8 mouse cellular contexts compared by ENCODE assay signal in the genomic region with DNA sequence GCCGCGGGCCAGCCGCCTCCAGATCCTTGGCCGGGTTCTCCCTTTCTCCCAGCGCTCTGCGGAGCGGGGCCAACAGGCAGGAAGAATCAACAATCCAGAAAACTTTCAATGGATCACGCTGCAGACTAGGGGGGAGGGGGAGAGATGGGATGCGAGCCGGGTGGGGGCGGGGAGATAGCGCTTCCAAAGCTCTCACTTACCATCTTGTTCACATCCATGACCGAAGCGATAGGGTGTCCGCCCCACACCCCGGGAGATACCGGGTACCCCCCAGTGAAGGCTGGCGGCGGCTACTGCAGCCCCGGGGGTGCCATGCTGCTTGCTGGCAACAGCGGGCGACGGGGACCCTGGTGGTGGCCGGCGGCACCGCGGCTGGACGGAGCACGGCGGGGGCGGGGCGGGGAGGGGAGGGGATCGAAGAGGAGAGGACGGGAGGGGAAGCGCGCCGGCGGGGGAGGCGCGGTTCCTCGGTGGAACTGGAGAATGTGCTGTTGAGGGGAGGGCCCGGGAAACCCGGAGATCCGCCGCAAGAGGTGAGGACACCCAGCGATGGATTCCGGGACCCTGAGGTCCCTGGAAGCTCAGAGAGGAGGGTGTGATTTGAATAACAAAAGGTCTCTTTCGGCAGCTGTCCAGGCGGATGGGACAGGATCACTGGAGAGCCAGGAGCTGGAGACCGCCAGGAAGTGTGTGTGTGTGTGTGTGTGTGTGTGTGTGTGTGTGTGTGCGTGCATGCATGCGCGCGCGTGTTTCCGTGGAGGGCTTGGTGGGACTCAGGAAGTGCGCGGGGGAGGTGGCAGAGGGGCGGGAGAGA. TPM values are rescaled to one million over a fixed set of nuclear protein-coding genes. Genes with fewer than 3 reads are reported as not detected.
A peak's percentile ranks its signal among the peaks of the same experiment; 100 is the strongest.
DNase-seq lines count a peak whose midpoint lies in the region; ATAC-seq and TF ChIP-seq lines count a peak whose summit lies in the region.

No protein-coding gene starts in this region.

- intact Hi-C loops in heart, postnatal 10 days (cut with DNase I), result loop anchor here (2.0 kb wide), 1 partner anchor 22 kb away; no protein-coding TSS in a partner anchor

- no peak overlapping the region for H3K27ac ChIP-seq in CH12.LX (ENCODE audit: insufficient read depth, low read depth)
- peak overlapping the region; percentile 95 for H3K27ac ChIP-seq in forebrain, embryonic 14.5 days (ENCODE audit: low read depth, low read length)
- no peak overlapping the region for H3K27ac ChIP-seq in liver, embryonic 16.5 days (ENCODE audit: low read length)
- H3K27ac ChIP-seq in neural tube, embryonic 11.5 days (ENCODE audit: low read depth, low read length), result peak overlapping the region; percentile 94
- H3K27ac ChIP-seq in stomach, embryonic 15.5 days, result peak overlapping the region; percentile 87

- H3K79me2 ChIP-seq in CH12.LX (replicated peaks; ENCODE audit: control insufficient read depth, extremely low read depth, insufficient read depth, poor library complexity, severe bottlenecking), result no peaks in the 10 kb centered on the region

- H3K27me3 ChIP-seq in CH12.LX (replicated peaks), result peaks cover 20% of the 10 kb centered on the region
- H3K27me3 ChIP-seq in forebrain, embryonic 14.5 days (replicated peaks; ENCODE audit: control insufficient read depth, insufficient read depth, low read length), result no peaks in the 10 kb centered on the region
- peaks cover 25% of the 10 kb centered on the region for H3K27me3 ChIP-seq in liver, embryonic 16.5 days (ENCODE audit: control insufficient read depth, insufficient read depth, low read depth, low read length)
- no peaks in the 10 kb centered on the region for H3K27me3 ChIP-seq in neural tube, embryonic 11.5 days (ENCODE audit: control insufficient read depth, insufficient read depth, low read length)
- no peaks in the 10 kb centered on the region for H3K27me3 ChIP-seq in stomach, embryonic 15.5 days (replicated peaks)

- H3K4me2 ChIP-seq in CH12.LX (ENCODE audit: insufficient read depth, low read depth, poor library complexity, severe bottlenecking), result peak overlapping the region; percentile 95
- peak overlapping the region; percentile 78 for H3K4me2 ChIP-seq in forebrain, embryonic 14.5 days (ENCODE audit: low read length)
- H3K4me2 ChIP-seq in liver, embryonic 16.5 days (ENCODE audit: low read depth, low read length), result peak overlapping the region; percentile 72
- H3K4me2 ChIP-seq in neural tube, embryonic 11.5 days (ENCODE audit: low read depth), result peak overlapping the region; percentile 89
- H3K4me2 ChIP-seq in stomach, embryonic 15.5 days, result peak overlapping the region; percentile 85

- TF ChIP-seq CTCF in CH12.LX (conservative IDR thresholded peaks at IDR 0.05 in 1 of 2, IDR thresholded peaks at IDR 0.05 in 1 of 2; ENCODE audit: low read depth in 2 of 2, low read length in 2 of 2), result peak in 1 of 2 experiments; percentile 50; a peak in 2 of 4 replicates
- peak; percentile 55; the same call in 1 of the 2 replicates for TF ChIP-seq CTCF in brain, embryonic 14.5 days (IDR thresholded peaks at IDR 0.05; ENCODE audit: borderline replicate concordance, extremely low read depth, insufficient read depth, insufficient read length)

- under 1% methylated on average over 49 of the region's 59 CpGs for WGBS in forebrain, embryonic 14.5 days
- WGBS in liver, embryonic 16.5 days (ENCODE audit: insufficient replicate concordance), result under 1% methylated on average over 51 of the region's 59 CpGs
- under 1% methylated on average over 33 of the region's 59 CpGs for WGBS in neural tube, embryonic 11.5 days
- WGBS in stomach, embryonic 15.5 days, result under 1% methylated on average over 58 of the region's 59 CpGs

- peak; percentile 11 for TF ChIP-seq RAD21 in CH12.LX (IDR thresholded peaks at IDR 0.05; ENCODE audit: low read depth, low read length)

- H3K9ac ChIP-seq in CH12.LX (ENCODE audit: insufficient read depth, low read depth), result peak overlapping the region; percentile 49
- peak overlapping the region; percentile 73 for H3K9ac ChIP-seq in forebrain, embryonic 14.5 days (ENCODE audit: low read length)
- peak overlapping the region; percentile 33; the same call in 1 of the 2 replicates for H3K9ac ChIP-seq in liver, embryonic 16.5 days (ENCODE audit: low read depth, low read length)
- peak overlapping the region; percentile 71 for H3K9ac ChIP-seq in neural tube, embryonic 11.5 days (ENCODE audit: low read length)
- peak overlapping the region; percentile 69; the same call in 1 of the 2 replicates for H3K9ac ChIP-seq in stomach, embryonic 15.5 days

- peak; percentile 51 for DNase-seq in CH12.LX (ENCODE audit: extremely low read depth)
- peak; percentile 94 for DNase-seq in brain, embryonic 14.5 days (ENCODE audit: low read depth)
- peak; percentile 89 for DNase-seq in forebrain, embryonic 14.5 days (ENCODE audit: low spot score)
- DNase-seq in heart, postnatal 10 days, result peak; percentile 82 to 83
- peak; percentile 89 to 93 for DNase-seq in kidney, postnatal 4 days
- peak; percentile 90 for DNase-seq in neural tube, embryonic 11.5 days (ENCODE audit: low spot score)

- in situ Hi-C loops in CH12.LX (cut with MboI; ENCODE audit: low pct_ligation_motif_present, low pct_unique_long_range_greater_than_20kb, low sequenced_read_pairs), result no loop called here

- H3K36me3 ChIP-seq in CH12.LX (replicated peaks in 1 of 2; ENCODE audit: control insufficient read depth in 1 of 2, insufficient read depth in 1 of 2, low read length in 1 of 2), result no peaks in the 10 kb centered on the region
- 0 out of 2 replicates have a peak, but pooled peaks cover 3% of the 10 kb centered on the region for H3K36me3 ChIP-seq in forebrain, embryonic 14.5 days (ENCODE audit: control insufficient read depth, insufficient read depth, low read length)
- H3K36me3 ChIP-seq in liver, embryonic 16.5 days (ENCODE audit: control insufficient read depth, insufficient read depth), result no peaks in the 10 kb centered on the region
- no peaks in the 10 kb centered on the region for H3K36me3 ChIP-seq in neural tube, embryonic 11.5 days (ENCODE audit: control insufficient read depth, insufficient read depth, low read length)
- H3K36me3 ChIP-seq in stomach, embryonic 15.5 days, result no peaks in the 10 kb centered on the region

- peaks cover 0 to 17% of the 10 kb centered on the region in 2 experiments; a peak in 2 of 4 replicates for H3K4me1 ChIP-seq in CH12.LX (ENCODE audit: control insufficient read depth in 1 of 2, insufficient read depth in 2 of 2)
- H3K4me1 ChIP-seq in forebrain, embryonic 14.5 days (ENCODE audit: control insufficient read depth, insufficient read depth, low read length), result peaks cover 11% of the 10 kb centered on the region
- H3K4me1 ChIP-seq in liver, embryonic 16.5 days (ENCODE audit: control insufficient read depth, low read depth, low read length), result no peaks in the 10 kb centered on the region
- peaks cover 12% of the 10 kb centered on the region for H3K4me1 ChIP-seq in neural tube, embryonic 11.5 days (ENCODE audit: control insufficient read depth, insufficient read depth, low read length)
- peaks cover 14% of the 10 kb centered on the region; the same call in 1 of the 2 replicates for H3K4me1 ChIP-seq in stomach, embryonic 15.5 days

- ATAC-seq in forebrain, embryonic 14.5 days, result peak; percentile 83
- peak; percentile 61 for ATAC-seq in liver, embryonic 16.5 days (ENCODE audit: low read depth)
- peak; percentile 80 for ATAC-seq in neural tube, embryonic 11.5 days (ENCODE audit: insufficient read depth, low FRiP score, low TSS enrichment)
- peak; percentile 82 for ATAC-seq in stomach, embryonic 15.5 days (ENCODE audit: insufficient read depth, low FRiP score, low read depth)

- dilution Hi-C loops in CH12.LX (cut with MboI; ENCODE audit: extremely low pct_ligation_motif_present, extremely low pct_unique_long_range_greater_than_20kb, low sequenced_read_pairs), result no loop called here

- H3K4me3 ChIP-seq in CH12.LX (replicated peaks in 1 of 3; ENCODE audit: low read depth in 2 of 3, low read length in 2 of 3, poor library complexity in 1 of 3), result peak overlapping the region; percentile 46 to 61 (median 49)
- H3K4me3 ChIP-seq in forebrain, embryonic 14.5 days (ENCODE audit: low read depth, low read length), result peak overlapping the region; percentile 50
- H3K4me3 ChIP-seq in liver, embryonic 16.5 days (ENCODE audit: low read depth, low read length), result peak overlapping the region; percentile 57
- peak overlapping the region; percentile 63 for H3K4me3 ChIP-seq in neural tube, embryonic 11.5 days (ENCODE audit: low read depth, low read length)
- H3K4me3 ChIP-seq in stomach, embryonic 15.5 days (replicated peaks), result peak overlapping the region; percentile 65

- no peak for TF ChIP-seq EP300 in CH12.LX (IDR thresholded peaks at IDR 0.05; ENCODE audit: low read length)

- no peak; the same call in 1 of the 2 replicates for TF ChIP-seq POLR2A in CH12.LX (IDR thresholded peaks at IDR 0.05; ENCODE audit: low read depth, low read length)
- peak; percentile 34; the same call in 1 of the 2 replicates for TF ChIP-seq POLR2A in brain, embryonic 14.5 days (IDR thresholded peaks at IDR 0.05; ENCODE audit: borderline replicate concordance, extremely low read depth, insufficient read depth, insufficient read length, poor library complexity, severe bottlenecking)

- peaks cover 6% of the 10 kb centered on the region for H3K9me3 ChIP-seq in CH12.LX (replicated peaks; ENCODE audit: low read length)
- H3K9me3 ChIP-seq in forebrain, embryonic 14.5 days (replicated peaks; ENCODE audit: control insufficient read depth, low read length), result no peaks in the 10 kb centered on the region
- no peaks in the 10 kb centered on the region for H3K9me3 ChIP-seq in liver, embryonic 16.5 days (replicated peaks; ENCODE audit: control insufficient read depth, low read length)
- no peaks in the 10 kb centered on the region for H3K9me3 ChIP-seq in neural tube, embryonic 11.5 days (ENCODE audit: control insufficient read depth, low read length)
- no peaks in the 10 kb centered on the region for H3K9me3 ChIP-seq in stomach, embryonic 15.5 days

TF ChIP-seq in CH12.LX, 34 proteins besides CTCF, POLR2A, EP300 and RAD21 (continues in another document):
- TF ChIP-seq RCOR1 (conservative IDR thresholded peaks at IDR 0.05; ENCODE audit: low read depth, low read length) (no peak), MAFK (IDR thresholded peaks at IDR 0.05; ENCODE audit: insufficient replicate concordance, low read length) (no peak), MAZ (IDR thresholded peaks at IDR 0.05; ENCODE audit: low read depth, low read length) (peak; percentile 57; the same call in 1 of the 2 replicates), JUND (conservative IDR thresholded peaks at IDR 0.05; ENCODE audit: low read depth, low read length) (no peak)

RNA-seq across cellular contexts. Expression of a gene that starts 55.8 kb away (rescaled TPM):
- total RNA-seq in CH12.LX (2012; rRNA removed), result 6.3 and 6.4 TPM in 2 replicates
- 1.8 and 2.2 TPM in 2 replicates for total RNA-seq in CH12.LX (2014; rRNA removed)
- 3.4 and 3.6 TPM in 2 replicates for polyA plus RNA-seq in CH12.LX (2012; ENCODE audit: insufficient read length, low read depth)
- 44.0 and 58.5 TPM in 2 replicates for polyA plus RNA-seq in brain, embryonic 14.5 days (2012; rRNA removed)
- polyA plus RNA-seq in forebrain, embryonic 14.5 days (2014; fragmentation: Nextera tagmentation; extraction: Ambion mirVana), result 24.6 and 30.0 TPM in 2 replicates
- 10 to 100 TPM; 43.3 to 51.8 TPM for total RNA-seq in heart, postnatal 10 days (2021)
- 3.3 and 3.9 TPM in 2 replicates for polyA plus RNA-seq in liver, embryonic 16.5 days (2015; fragmentation: Nextera tagmentation; extraction: Ambion mirVana)
- polyA plus RNA-seq in neural tube, embryonic 11.5 days (2014; fragmentation: Nextera tagmentation; extraction: Ambion mirVana), result 55.5 and 57.3 TPM in 2 replicates
- 23.3 and 23.8 TPM in 2 replicates for polyA plus RNA-seq in stomach, embryonic 15.5 days (2015; fragmentation: Nextera tagmentation; extraction: Ambion mirVana)

Comparison
In these comparisons a context has a peak if more than half of its experiments do, and no peak if none do; other contexts are left out.
1. H3K27ac ChIP-seq: peak in forebrain, embryonic 14.5 days (single experiment), neural tube, embryonic 11.5 days (single experiment) and stomach, embryonic 15.5 days (single experiment); none in CH12.LX (single experiment) and liver, embryonic 16.5 days (single experiment).
2. Peak in every context shown above with its lines, with median percentiles within 50 percentile points of each other: DNase-seq, H3K4me2 ChIP-seq, H3K4me3 ChIP-seq, H3K9ac ChIP-seq and ATAC-seq.